Mouse (Mus musculus) brain, adult 10 weeks (tissue): ENCODE measurements around the gene Ifna15. TPM values are rescaled to one million over a fixed set of nuclear protein-coding genes. Genes with fewer than 3 reads are reported as not detected.

Experiments
- polyA plus RNA-seq: library from polyadenylated mRNA; stranded (reverse); fragments of 350-450 nt; fragmentation: Illumina TruSeq; extraction: RNeasy Lipid Tissue Mini Kit (QIAGEN cat#74804); gene quantifications from one replicate; pipeline ENCODE4 v1.2.3, GENCODE M21; 2015; ENCODE audit warnings: low read depth, low replicate concordance

The Ifna15 gene
- not detected for polyA plus RNA-seq

GRCm38 (mm10) chr4:88558145-88558544 is at the start of gene Ifna15:
Ifna15 (minus strand) TSS chr4:88558245.

DNA sequence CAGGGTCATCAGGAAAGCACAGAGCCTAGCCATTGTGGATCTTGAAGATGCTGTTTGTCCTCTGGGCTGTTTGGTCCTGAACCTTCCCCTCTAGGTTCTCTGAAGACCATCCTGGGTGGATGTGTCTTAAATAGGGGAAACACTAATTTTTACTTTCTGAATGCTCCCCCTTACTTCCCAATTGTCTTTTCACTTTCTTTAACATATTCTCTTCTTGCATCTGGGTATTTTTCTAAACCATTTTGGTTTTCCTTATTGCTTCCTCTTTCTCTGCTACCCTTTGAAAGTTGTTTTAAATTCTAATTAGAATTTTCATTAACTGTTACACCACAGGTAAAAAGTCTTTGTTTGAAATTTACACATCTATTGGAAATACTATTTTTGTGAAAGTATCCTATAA is 45.2 kb upstream of the Ifna15 start, which contains the start of gene Ifna12:
Ifna12 (minus strand) TSS at position 101 of the 400 bp plus-strand sequence.

GRCm38 (mm10) chr4:88592285-88592684 is 34.2 kb upstream of the Ifna15 start, which contains the start of gene Ifna9:
Ifna9 (minus strand) TSS chr4:88592385.

DNA sequence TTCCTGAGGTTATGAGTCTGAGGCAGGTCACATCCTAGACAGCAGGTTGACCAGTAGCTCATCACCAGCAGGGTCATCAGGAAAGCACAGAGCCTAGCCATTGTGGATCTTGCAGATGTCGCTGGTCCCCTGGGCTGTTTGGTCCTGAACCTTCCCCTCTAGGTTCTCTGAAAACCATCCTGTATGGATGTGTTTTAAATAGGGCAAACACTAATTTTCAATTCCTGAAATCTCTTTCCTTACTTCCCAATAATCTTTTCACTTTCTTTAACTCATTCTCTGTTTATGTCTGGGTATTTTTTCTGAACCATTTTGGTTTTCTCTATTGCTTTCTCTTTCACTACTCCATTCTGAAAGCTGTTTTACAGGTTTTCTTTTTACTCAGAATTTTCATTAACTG is 13.7 kb upstream of the Ifna15 start, which contains the start of gene Ifna14:
Ifna14 (minus strand) TSS at position 101 of the 400 bp plus-strand sequence.

DNA sequence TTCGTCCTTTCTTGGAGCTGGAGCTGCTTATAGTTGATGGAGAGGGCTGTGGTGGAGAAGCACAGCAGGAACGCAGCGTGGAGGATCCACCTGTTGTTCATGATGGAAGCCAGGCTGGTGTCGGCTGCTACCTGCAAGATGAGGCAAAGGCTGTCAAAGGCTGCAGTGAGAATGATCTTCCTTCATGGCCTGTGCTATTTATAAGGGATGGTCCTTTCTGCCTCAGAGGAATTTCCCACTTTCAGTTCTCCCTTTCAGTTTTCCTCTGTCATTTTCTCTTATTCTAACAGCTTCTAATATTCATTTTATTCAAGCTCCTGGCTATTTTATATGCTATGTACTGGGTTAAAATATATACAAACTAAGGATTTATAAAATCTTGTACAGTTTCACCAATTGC is 35.4 kb downstream of the Ifna15 start, which contains the start of gene Ifnb1:
Ifnb1 (minus strand) TSS at position 101 of the 400 bp plus-strand sequence.

Other genes starting within 250 kb of the Ifna15 start
- gene Hacd4, start 119.3 kb downstream of the Ifna15 start, polyA plus RNA-seq, result 1.7 TPM
- gene Ifnb1, start 35.5 kb downstream of the Ifna15 start, polyA plus RNA-seq, result not detected
- gene Ifna14, start 13.6 kb upstream of the Ifna15 start, polyA plus RNA-seq, result not detected
- gene Ifna9, start 34.1 kb upstream of the Ifna15 start, polyA plus RNA-seq, result not detected
- gene Ifna12, start 45.1 kb upstream of the Ifna15 start, polyA plus RNA-seq, result not detected
- gene C87499, start 76.2 kb upstream of the Ifna15 start, polyA plus RNA-seq, result not detected
- not detected for gene Ifna13, start 86.2 kb upstream of the Ifna15 start, polyA plus RNA-seq
- not detected for gene Ifna16, start 118.7 kb upstream of the Ifna15 start, polyA plus RNA-seq
- not detected for gene Ifna2, start 125.7 kb upstream of the Ifna15 start, polyA plus RNA-seq
- not detected for gene Ifnab, start 133.1 kb upstream of the Ifna15 start, polyA plus RNA-seq
- not detected for gene Gm26566, start 163.6 kb upstream of the Ifna15 start, polyA plus RNA-seq
- 77.2 TPM for gene Klhl9, start 164.2 kb upstream of the Ifna15 start, polyA plus RNA-seq
- not detected for gene Gm13271, start 196.6 kb upstream of the Ifna15 start, polyA plus RNA-seq
- gene Gm13283, start 201.9 kb upstream of the Ifna15 start, polyA plus RNA-seq, result not detected
- gene Gm13290, start 215.6 kb upstream of the Ifna15 start, polyA plus RNA-seq, result not detected
- gene Gm13289, start 218.7 kb upstream of the Ifna15 start, polyA plus RNA-seq, result not detected
- gene Gm13272, start 221.6 kb upstream of the Ifna15 start, polyA plus RNA-seq, result not detected
- not detected for gene Ifnz, start 223.9 kb upstream of the Ifna15 start, polyA plus RNA-seq
- not detected for gene Gm13276, start 227.5 kb upstream of the Ifna15 start, polyA plus RNA-seq
- not detected for gene Gm13277, start 230.4 kb upstream of the Ifna15 start, polyA plus RNA-seq
- gene Gm13278, start 233.3 kb upstream of the Ifna15 start, polyA plus RNA-seq, result not detected
- not detected for gene Gm13275, start 236.2 kb upstream of the Ifna15 start, polyA plus RNA-seq
- gene Gm13279, start 239.2 kb upstream of the Ifna15 start, polyA plus RNA-seq, result not detected
- not detected for gene Gm13285, start 241.4 kb upstream of the Ifna15 start, polyA plus RNA-seq
- gene Gm13287, start 245.0 kb upstream of the Ifna15 start, polyA plus RNA-seq, result not detected
- not detected for gene Gm13288, start 247.3 kb upstream of the Ifna15 start, polyA plus RNA-seq